Mouse (Mus musculus) ES-E14 (cell line): ENCODE measurements at regions not wholly inside any gene's neighbourhood (a gene's known extent, or its start where the extent isn't known, plus 50 kb on each side); places are given as distances from the start of the nearest gene placed in this dataset.

ENCODE experiments used
- CHD2 ChIP-seq: IDR thresholded peaks from 2 replicates; pipeline ENCODE4 v1.6.1; 2014; ENCODE audit warnings: mild to moderate bottlenecking, low read depth, low read length, inconsistent platforms
- MAFK ChIP-seq: IDR thresholded peaks from 2 replicates; pipeline ENCODE4 v1.6.1; 2014; ENCODE audit warnings: mild to moderate bottlenecking, low read depth, low read length, inconsistent platforms; ENCODE audit not compliant: insufficient read depth
- ZC3H11A ChIP-seq: IDR thresholded peaks from 2 replicates; pipeline ENCODE4 v1.6.1; 2012; ENCODE audit warnings: low read depth, mild to moderate bottlenecking, inconsistent platforms, low read length, borderline replicate concordance
- ZNF384 ChIP-seq: IDR thresholded peaks from 2 replicates; pipeline ENCODE4 v1.6.1; 2012; ENCODE audit warnings: low read depth, low read length, inconsistent platforms

DNA sequence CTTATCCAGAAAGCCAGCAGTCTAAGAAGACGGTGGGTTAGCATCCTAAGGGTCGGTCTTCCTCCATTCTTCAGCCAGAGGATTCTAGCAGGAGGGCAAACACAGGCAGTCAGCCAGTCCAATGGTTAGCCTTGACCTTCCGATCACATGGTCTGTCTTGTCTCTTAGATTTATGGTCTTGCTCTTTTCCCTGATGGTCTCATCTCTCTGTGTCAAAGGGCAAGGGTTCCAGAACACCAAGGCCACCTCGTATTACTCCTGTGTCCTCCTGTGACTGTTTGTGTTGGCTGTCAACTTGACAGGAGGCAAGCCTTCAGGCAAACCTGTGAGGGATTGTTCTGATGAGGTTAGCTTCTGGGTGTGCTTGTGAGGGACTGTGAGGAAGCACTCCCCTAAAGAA, 323.9 kb downstream of the Prdm2 start:
- no peak for TF ChIP-seq MAFK
- TF ChIP-seq ZNF384: no peak
- TF ChIP-seq CHD2: no peak
- TF ChIP-seq ZC3H11A: no peak
